Mouse (Mus musculus): Measurements from ENCODE around the gene Nrip2.

The Nrip2 gene

GRCm38 (mm10) chr6:128437288-128437687, 38.2 kb downstream of the Nrip2 start:
- DNase-seq (ENCODE audit: low read depth in 1 of 2, low spot score in 2 of 2): no peak

GRCm38 (mm10) chr6:128437731-128438316, 38.7 kb downstream of the Nrip2 start:
- no peak for DNase-seq (ENCODE audit: low read depth in 1 of 2, low spot score in 2 of 2)

GRCm38 (mm10) chr6:128438317-128438870, 39.3 kb downstream of the Nrip2 start, which contains the start of gene Fkbp4:
Gene Fkbp4, minus strand, starts transcription at chr6:128438677.
- DNase-seq (ENCODE audit: low read depth in 1 of 2, low spot score in 2 of 2): peak; percentile 71 to 86

GRCm38 (mm10) chr6:128438871-128439341, 39.8 kb downstream of the Nrip2 start:
- DNase-seq (ENCODE audit: low read depth in 1 of 2, low spot score in 2 of 2): no peak

- DNase-seq (ENCODE audit: low read depth in 1 of 2, low spot score in 2 of 2): no peak
Measured at GRCm38 (mm10) chr6:128440238-128440637, 41.1 kb downstream of the Nrip2 start.

GRCm38 (mm10) chr6:128445761-128446535, 46.9 kb downstream of the Nrip2 start:
- peak in 1 of 2 experiments; percentile 10 for DNase-seq (ENCODE audit: low read depth in 1 of 2, low spot score in 2 of 2)

GRCm38 (mm10) chr6:128447063-128447462, 48.0 kb downstream of the Nrip2 start:
- no peak for DNase-seq (ENCODE audit: low read depth in 1 of 2, low spot score in 2 of 2)

- DNase-seq (ENCODE audit: low read depth in 1 of 2, low spot score in 2 of 2): no peak
Measured at GRCm38 (mm10) chr6:128455835-128456605, 56.9 kb downstream of the Nrip2 start.

GRCm38 (mm10) chr6:128457186-128457585, 58.1 kb downstream of the Nrip2 start:
- no peak for DNase-seq (ENCODE audit: low read depth in 1 of 2, low spot score in 2 of 2)

GRCm38 (mm10) chr6:128460321-128460720, 61.2 kb downstream of the Nrip2 start:
- DNase-seq (ENCODE audit: low read depth in 1 of 2, low spot score in 2 of 2): no peak

GRCm38 (mm10) chr6:128460729-128461503, 61.8 kb downstream of the Nrip2 start:
- DNase-seq (ENCODE audit: low read depth in 1 of 2, low spot score in 2 of 2): no peak

- no peak for DNase-seq (ENCODE audit: low read depth in 1 of 2, low spot score in 2 of 2)
Measured at GRCm38 (mm10) chr6:128461606-128462005, 62.5 kb downstream of the Nrip2 start.

GRCm38 (mm10) chr6:128464996-128465395, 65.9 kb downstream of the Nrip2 start:
- no peak for DNase-seq (ENCODE audit: low read depth in 1 of 2, low spot score in 2 of 2)
